Mouse (Mus musculus): ENCODE measurements around the gene Frem1. TPM values are rescaled to one million over a fixed set of nuclear protein-coding genes. Genes with fewer than 3 reads are reported as not detected.

Frem1 gene
- 18.7 and 19.0 TPM in 2 replicates for polyA plus RNA-seq (2015; fragmentation: Nextera tagmentation; extraction: Ambion mirVana)

DNA sequence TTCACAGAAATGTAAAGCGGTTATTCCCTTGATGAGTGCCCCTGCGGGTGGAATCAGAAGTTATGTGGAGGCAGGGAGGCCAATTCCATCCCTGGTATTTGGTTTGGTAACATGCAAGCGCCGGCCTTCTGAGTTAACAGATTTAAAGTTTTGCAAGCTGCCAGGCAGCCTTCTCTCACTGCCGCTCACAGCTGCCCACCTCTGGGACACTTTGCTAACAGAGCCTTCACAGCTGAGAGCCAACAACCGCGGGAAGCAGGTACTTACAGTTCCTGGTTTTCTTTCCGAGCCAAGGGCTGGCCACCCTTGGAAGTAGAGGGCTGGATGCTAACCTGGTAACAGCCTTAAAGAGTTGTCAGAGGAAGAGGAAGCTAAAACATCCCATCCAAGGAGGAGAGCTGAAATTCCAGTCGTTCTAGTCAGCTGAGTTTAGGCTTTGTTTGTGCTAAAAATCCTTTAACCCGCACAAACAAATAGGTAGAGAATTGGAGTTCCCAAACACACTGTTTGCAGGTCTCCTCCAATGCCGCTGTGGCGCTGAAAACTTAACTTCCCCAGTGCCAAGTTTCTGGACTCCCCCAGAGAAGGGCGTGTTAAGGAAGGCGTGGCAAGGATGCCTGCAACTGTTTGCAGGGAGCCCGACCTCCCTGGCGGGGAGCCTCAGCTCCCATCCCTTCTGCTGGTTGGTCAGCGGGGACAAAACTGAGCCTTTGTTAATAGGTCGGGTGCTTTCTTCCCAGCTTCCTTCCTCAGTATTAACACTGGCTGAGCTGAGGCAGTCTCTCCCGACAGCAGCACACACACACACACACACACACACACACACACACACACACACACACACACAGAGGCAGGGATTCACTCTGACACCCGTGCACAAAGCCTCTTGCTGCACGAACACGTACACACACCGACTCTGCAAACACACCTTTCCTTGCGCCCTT lies at the start of gene Frem1:
Gene Frem1 (minus strand): TSS at position 706 of the 944 bp plus-strand sequence.
- Histone ChIP-seq H3K9ac (ENCODE audit: low read depth, low read length) (peak within 1 kb of the TSS; percentile 63), H3K4me3 (replicated peaks; ENCODE audit: low read depth, low read length) (peak within 1 kb of the TSS; percentile 47), H3K27me3 (ENCODE audit: insufficient read depth, low read length) (no peaks in the 10 kb centered on the region), H3K27ac (peak within 1 kb of the TSS; percentile 74; the same call in 1 of the 2 replicates), H3K36me3 (ENCODE audit: insufficient read depth, low read length) (no peaks in the 10 kb centered on the region), H3K4me2 (ENCODE audit: low read length) (peak within 1 kb of the TSS; percentile 53), H3K4me1 (replicated peaks; ENCODE audit: insufficient read depth, low read length) (0 out of 2 replicates have a peak, but pooled peaks cover 4% of the 10 kb centered on the region), H3K9me3 (replicated peaks; ENCODE audit: low read length) (no peaks in the 10 kb centered on the region)
- 2% methylated on average over 24 of the region's 24 CpGs for WGBS
- TF ChIP-seq CTCF (IDR thresholded peaks at IDR 0.05; ENCODE audit: low read depth): no peak
- DNase-seq (ENCODE audit: low spot score) (peak; percentile 96), ATAC-seq (replicated peaks; ENCODE audit: low FRiP score, low read depth) (peak; percentile 90)

DNA sequence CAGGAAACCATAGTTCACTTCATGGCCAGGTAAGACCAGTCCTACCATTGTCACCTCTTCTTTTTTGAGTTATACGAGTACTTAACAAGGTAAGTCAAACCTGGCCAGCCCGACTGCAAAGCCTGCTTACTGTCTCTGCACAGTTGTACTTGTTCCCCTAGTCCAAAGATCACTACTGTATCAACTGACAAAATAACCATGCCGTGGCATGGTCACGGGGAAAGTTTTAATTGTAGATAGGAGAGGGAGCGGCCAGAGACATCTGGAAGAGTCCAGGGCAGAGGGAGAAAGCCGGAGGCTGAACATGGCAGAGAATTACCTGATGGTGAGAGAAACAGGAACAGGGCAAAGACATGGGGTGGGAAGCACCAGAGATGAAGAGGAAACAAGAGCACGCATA lies 46.9 kb upstream of the Frem1 start:
- no peak for TF ChIP-seq CTCF (IDR thresholded peaks at IDR 0.05; ENCODE audit: low read depth)
- no peak for DNase-seq (ENCODE audit: low spot score)
- no peak overlapping the region for H3K4me3 ChIP-seq (replicated peaks; ENCODE audit: low read depth, low read length)
- H3K4me1 ChIP-seq (replicated peaks; ENCODE audit: insufficient read depth, low read length): no peaks in the 10 kb centered on the region
- no peaks in the 10 kb centered on the region for H3K27me3 ChIP-seq (ENCODE audit: insufficient read depth, low read length)
- no peak for ATAC-seq (replicated peaks; ENCODE audit: low FRiP score, low read depth)
- 88% methylated on average over 7 of the region's 7 CpGs for WGBS
- H3K4me2 ChIP-seq (ENCODE audit: low read length): no peak overlapping the region
- no peaks in the 10 kb centered on the region for H3K36me3 ChIP-seq (ENCODE audit: insufficient read depth, low read length)
- no peak overlapping the region for H3K27ac ChIP-seq
- no peaks in the 10 kb centered on the region for H3K9me3 ChIP-seq (replicated peaks; ENCODE audit: low read length)
- no peak overlapping the region for H3K9ac ChIP-seq (ENCODE audit: low read depth, low read length)

DNA sequence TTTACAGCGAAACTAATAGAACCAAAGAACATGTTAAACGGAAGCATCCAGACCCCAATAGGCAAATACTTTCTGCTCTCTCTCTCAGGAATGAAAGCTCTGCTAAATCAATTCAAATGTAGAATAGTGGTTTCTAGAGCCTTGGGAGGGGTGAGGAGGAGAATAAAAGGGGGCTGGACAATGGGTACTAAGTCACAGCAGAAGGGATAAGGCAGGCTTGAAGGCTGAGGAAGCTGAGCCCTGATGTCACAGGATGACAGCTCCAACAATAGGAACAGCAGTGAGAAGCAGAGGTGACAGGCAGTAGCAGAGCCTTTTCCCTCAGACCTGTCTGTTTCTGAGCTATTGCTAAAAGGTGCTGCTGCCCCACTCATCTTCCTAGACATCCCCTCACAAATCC lies 41.8 kb upstream of the Frem1 start:
- Histone ChIP-seq H3K4me3 (replicated peaks; ENCODE audit: low read depth, low read length) (no peak overlapping the region), H3K27ac (no peak overlapping the region), H3K27me3 (ENCODE audit: insufficient read depth, low read length) (no peaks in the 10 kb centered on the region), H3K4me2 (ENCODE audit: low read length) (no peak overlapping the region), H3K36me3 (ENCODE audit: insufficient read depth, low read length) (no peaks in the 10 kb centered on the region), H3K9ac (ENCODE audit: low read depth, low read length) (no peak overlapping the region), H3K4me1 (replicated peaks; ENCODE audit: insufficient read depth, low read length) (no peaks in the 10 kb centered on the region), H3K9me3 (replicated peaks; ENCODE audit: low read length) (no peaks in the 10 kb centered on the region)
- ATAC-seq (replicated peaks; ENCODE audit: low FRiP score, low read depth): no peak
- no peak for DNase-seq (ENCODE audit: low spot score)
- TF ChIP-seq CTCF (IDR thresholded peaks at IDR 0.05; ENCODE audit: low read depth): no peak
- WGBS: 83% methylated on average over 2 of the region's 2 CpGs

DNA sequence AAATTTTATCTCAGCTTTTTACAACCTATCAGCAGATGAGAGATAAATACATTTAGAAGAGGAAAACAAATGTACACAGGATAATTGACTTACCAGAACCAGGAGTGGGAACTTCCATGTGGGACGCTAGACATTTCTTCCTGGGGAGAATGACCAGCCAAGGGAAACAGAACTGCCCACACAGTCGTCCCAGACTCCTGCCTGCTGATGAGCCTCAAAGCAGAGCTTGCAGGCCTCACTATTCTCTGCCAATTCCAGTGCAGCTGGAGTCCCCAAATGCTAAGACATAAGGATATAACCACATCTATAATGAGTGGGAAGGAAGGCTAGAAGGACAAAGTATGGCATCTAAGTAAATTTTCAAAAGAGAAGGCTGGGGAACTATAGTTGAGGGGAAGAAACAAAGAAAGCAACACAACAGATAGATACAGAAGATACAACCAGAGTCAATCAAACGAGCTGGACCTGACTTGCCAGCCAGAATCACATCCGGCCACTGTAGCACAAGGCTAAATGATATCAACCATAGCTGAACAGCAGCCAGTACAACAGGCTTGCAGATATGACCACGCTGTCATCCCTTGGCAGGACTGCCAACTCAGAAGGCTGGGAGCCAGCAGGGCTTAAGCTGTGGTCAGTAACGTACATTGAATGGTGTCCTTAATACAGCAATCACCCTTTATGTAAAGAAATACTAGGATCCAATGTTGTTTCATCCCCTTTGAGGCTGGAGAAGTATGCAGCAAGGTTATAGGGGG lies 38.7 kb upstream of the Frem1 start:
- H3K27ac ChIP-seq: no peak overlapping the region
- DNase-seq (ENCODE audit: low spot score): peak; percentile 53
- no peaks in the 10 kb centered on the region for H3K9me3 ChIP-seq (replicated peaks; ENCODE audit: low read length)
- no peaks in the 10 kb centered on the region for H3K27me3 ChIP-seq (ENCODE audit: insufficient read depth, low read length)
- no peaks in the 10 kb centered on the region for H3K36me3 ChIP-seq (ENCODE audit: insufficient read depth, low read length)
- H3K4me1 ChIP-seq (replicated peaks; ENCODE audit: insufficient read depth, low read length): no peaks in the 10 kb centered on the region
- no peak overlapping the region for H3K9ac ChIP-seq (ENCODE audit: low read depth, low read length)
- no peak for ATAC-seq (replicated peaks; ENCODE audit: low FRiP score, low read depth)
- H3K4me3 ChIP-seq (replicated peaks; ENCODE audit: low read depth, low read length): no peak overlapping the region
- WGBS: 47% methylated on average over 6 of the region's 6 CpGs
- TF ChIP-seq CTCF (IDR thresholded peaks at IDR 0.05; ENCODE audit: low read depth): no peak
- H3K4me2 ChIP-seq (ENCODE audit: low read length): no peak overlapping the region

DNA sequence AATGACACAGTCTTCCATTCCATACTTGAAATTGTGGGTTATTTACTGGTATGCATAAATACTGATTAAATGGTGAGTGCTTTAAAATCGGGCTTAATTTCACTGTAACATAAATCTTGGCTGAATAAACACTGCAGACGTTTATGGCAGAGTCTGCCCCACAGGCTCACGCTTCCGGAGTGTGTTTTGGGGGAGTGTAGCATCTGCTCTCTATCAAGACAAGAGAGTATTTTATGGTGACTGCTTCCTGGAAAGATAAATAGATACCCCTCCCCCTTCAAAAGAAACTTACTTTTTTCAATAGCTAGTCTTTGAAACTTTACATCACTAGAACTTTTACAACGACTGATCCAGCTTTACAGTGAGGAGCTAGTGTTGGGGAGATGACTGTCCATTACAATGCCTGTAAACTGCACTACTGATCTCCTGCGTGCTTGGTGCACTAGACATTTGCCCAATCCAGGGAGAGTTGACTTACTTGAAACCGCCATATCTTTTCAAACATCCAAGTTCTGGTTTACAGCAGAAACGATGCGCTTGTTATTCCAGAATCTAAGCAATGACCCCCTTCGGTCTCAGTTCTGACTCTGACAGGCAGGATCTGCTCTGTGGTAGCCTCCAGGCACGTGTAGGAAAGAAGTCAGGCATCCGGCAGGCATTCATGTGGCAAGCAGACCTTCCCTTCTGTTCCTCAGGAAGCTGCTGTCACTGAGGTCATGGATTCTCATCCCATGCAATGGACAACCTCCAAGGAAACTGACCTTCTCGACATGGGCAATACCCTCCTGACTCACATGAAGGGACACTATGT lies 28.4 kb upstream of the Frem1 start:
- peak; percentile 97 for DNase-seq (ENCODE audit: low spot score)
- TF ChIP-seq CTCF (IDR thresholded peaks at IDR 0.05; ENCODE audit: low read depth): no peak
- Histone ChIP-seq H3K36me3 (ENCODE audit: insufficient read depth, low read length) (no peaks in the 10 kb centered on the region), H3K4me1 (replicated peaks; ENCODE audit: insufficient read depth, low read length) (peaks cover 9% of the 10 kb centered on the region; the same call in 1 of the 2 replicates), H3K27me3 (ENCODE audit: insufficient read depth, low read length) (no peaks in the 10 kb centered on the region), H3K4me3 (replicated peaks; ENCODE audit: low read depth, low read length) (no peak overlapping the region), H3K9ac (ENCODE audit: low read depth, low read length) (0 out of 2 replicates have a peak overlapping the region, but pooled peaks have one; percentile 0), H3K4me2 (ENCODE audit: low read length) (peak overlapping the region; percentile 32), H3K27ac (peak overlapping the region; percentile 78), H3K9me3 (replicated peaks; ENCODE audit: low read length) (no peaks in the 10 kb centered on the region)
- ATAC-seq (replicated peaks; ENCODE audit: low FRiP score, low read depth): peak; percentile 92
- 4% methylated on average over 13 of the region's 13 CpGs for WGBS

All from kidney, postnatal 0 days (tissue).